Mouse (Mus musculus) heart, embryonic 12.5 days (tissue): Measurements from ENCODE around the gene Gm14326. TPM values are rescaled to one million over a fixed set of nuclear protein-coding genes. Genes with fewer than 3 reads are reported as not detected.
"Not testable (repeated sequence)": the region's sequence is repeated elsewhere in the genome, so short reads cannot be mapped to it uniquely, and the experiment has no call there.

Experiments used
- ATAC-seq: fragments of 200-750 bp; cut with Nextera tagmentation; 2 replicates; pipeline ENCODE4 v1.8.0; 2017; ENCODE audit warnings: moderate TSS enrichment, moderate library complexity; ENCODE audit not compliant: insufficient number of reproducible peaks, low FRiP score
- H3K27ac ChIP-seq: fragments of 300-500 bp; sonication (generic); 2 replicates; pipeline ENCODE4 v1.5.1; 2016; ENCODE audit warnings: mild to moderate bottlenecking, moderate library complexity; ENCODE audit not compliant: poor library complexity, severe bottlenecking
- H3K27me3 ChIP-seq: fragments of 300-500 bp; sonication (generic); replicated peaks from 2 replicates; pipeline ENCODE4 v1.6.1; 2016; ENCODE audit warnings: mild to moderate bottlenecking, moderate library complexity
- H3K36me3 ChIP-seq: fragments of 300-500 bp; sonication (generic); 2 replicates; pipeline ENCODE4 v1.6.1; 2016; ENCODE audit warnings: mild to moderate bottlenecking, moderate library complexity
- H3K4me1 ChIP-seq: fragments of 300-500 bp; sonication (generic); replicated peaks from 2 replicates; pipeline ENCODE4 v1.6.1; 2016; ENCODE audit warnings: mild to moderate bottlenecking
- H3K4me2 ChIP-seq: fragments of 300-500 bp; sonication (generic); 2 replicates; pipeline ENCODE4 v1.6.1; 2016; ENCODE audit warnings: mild to moderate bottlenecking, moderate library complexity
- H3K4me3 ChIP-seq: fragments of 300-500 bp; sonication (generic); 2 replicates; pipeline ENCODE4 v1.5.1; 2016; ENCODE audit warnings: mild to moderate bottlenecking
- H3K9ac ChIP-seq: fragments of 300-500 bp; sonication (generic); 2 replicates; pipeline ENCODE4 v1.6.1; 2016; ENCODE audit warnings: mild to moderate bottlenecking, moderate library complexity
- H3K9me3 ChIP-seq: fragments of 300-500 bp; sonication (generic); replicated peaks from 2 replicates; pipeline ENCODE4 v1.6.1; 2016; ENCODE audit warnings: mild to moderate bottlenecking, moderate library complexity
- WGBS: fragments of 180-500 bp; shearing (Covaris S2); methylation state at CpG from one replicate; pipeline ENCODE4 v1.1.7; 2016; 5-methylcytosine and 5-hydroxymethylcytosine counted together
- polyA plus RNA-seq: library from polyadenylated mRNA; unstranded; fragments of >200 nt; fragmentation: Nextera tagmentation; extraction: Ambion mirVana; gene quantifications from 2 replicates; pipeline ENCODE4 v1.2.1, GENCODE M21; 2016

Gm14326 gene
- polyA plus RNA-seq = 17.2 and 19.0 TPM in 2 replicates

DNA sequence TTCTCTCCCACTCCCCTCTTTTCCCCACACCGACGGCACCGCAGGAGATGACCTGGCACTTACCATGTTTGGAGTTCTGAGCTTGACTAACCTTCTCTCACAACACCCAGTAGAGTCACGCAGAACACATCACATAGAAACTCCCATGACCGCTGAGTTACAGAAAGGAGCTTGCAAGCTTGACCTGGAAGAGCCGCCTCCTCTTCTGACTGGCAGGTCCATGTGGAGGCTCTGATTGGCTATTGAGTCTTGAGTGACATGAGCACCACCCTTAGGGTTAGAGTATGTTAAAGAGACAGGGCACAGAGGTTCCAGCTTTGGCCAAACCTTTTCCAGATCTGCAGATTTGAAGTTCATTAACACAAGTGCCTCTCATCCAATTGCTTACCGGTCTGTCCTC, at the start of gene Gm14326:
Gm14326 (minus strand) TSS at position 153 of the 400 bp plus-strand sequence.
- H3K9me3 ChIP-seq, ATAC-seq, H3K36me3 ChIP-seq, H3K27ac ChIP-seq, H3K27me3 ChIP-seq, H3K4me1 ChIP-seq: not testable (repeated sequence)
- H3K4me3 ChIP-seq = peak within 1 kb of the TSS; percentile 62
- H3K4me2 ChIP-seq = peak within 1 kb of the TSS; percentile 61
- WGBS = 0% methylated on average over 4 of the region's 7 CpGs
- peak within 1 kb of the TSS; percentile 72 for H3K9ac ChIP-seq

DNA sequence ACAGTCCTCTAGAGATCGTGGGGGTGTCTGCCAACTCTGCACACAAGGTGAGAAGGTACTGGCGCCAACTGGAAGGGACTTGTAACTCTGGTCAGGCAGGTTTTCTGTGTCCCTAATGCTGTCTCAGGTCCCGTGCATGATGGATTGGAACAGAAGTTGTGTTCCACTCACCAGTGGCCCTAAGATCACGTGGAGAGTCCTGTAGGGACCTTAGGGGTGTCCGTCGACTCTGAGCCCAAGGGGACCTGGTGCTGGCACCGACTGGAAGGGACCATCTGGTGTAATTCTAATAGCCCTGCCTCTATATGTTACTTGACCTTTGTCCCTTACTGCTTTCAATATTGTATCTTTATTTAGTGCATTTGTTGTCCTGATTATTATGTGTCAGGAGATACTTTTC, 17.7 kb upstream of the Gm14326 start:
- not testable (repeated sequence) for H3K4me3 ChIP-seq, H3K27me3 ChIP-seq, H3K9me3 ChIP-seq, H3K27ac ChIP-seq, H3K9ac ChIP-seq, ATAC-seq, H3K4me2 ChIP-seq, H3K4me1 ChIP-seq, H3K36me3 ChIP-seq
- WGBS = 58% methylated on average over 7 of the region's 7 CpGs

DNA sequence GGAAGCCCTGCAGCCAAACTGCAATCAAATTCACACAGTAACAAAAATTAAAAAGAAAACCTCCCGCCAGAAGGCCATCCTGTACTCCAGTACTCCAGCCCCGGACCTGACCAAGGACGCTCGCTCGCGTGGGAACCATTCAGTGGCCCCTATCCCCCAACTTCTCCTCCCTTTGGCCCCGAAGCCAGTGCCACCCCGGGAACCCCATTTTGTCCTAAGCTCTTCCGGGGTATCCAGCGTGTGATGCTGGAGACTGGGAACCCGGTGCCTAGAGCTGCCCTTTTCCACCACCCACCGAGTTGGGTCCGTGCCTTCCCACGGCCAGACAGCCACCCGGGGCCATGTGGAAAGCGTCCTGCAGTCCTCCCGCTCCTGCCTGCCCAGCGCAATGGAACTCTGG, 363 bp downstream of the Gm14326 start:
- WGBS = under 1% methylated on average over 17 of the region's 18 CpGs
- not testable (repeated sequence) for H3K36me3 ChIP-seq, H3K27ac ChIP-seq, ATAC-seq, H3K4me1 ChIP-seq, H3K27me3 ChIP-seq, H3K9me3 ChIP-seq
- Histone ChIP-seq H3K4me3 (peak overlapping the region; percentile 62), H3K4me2 (peak overlapping the region; percentile 61), H3K9ac (peak overlapping the region; percentile 72)

DNA sequence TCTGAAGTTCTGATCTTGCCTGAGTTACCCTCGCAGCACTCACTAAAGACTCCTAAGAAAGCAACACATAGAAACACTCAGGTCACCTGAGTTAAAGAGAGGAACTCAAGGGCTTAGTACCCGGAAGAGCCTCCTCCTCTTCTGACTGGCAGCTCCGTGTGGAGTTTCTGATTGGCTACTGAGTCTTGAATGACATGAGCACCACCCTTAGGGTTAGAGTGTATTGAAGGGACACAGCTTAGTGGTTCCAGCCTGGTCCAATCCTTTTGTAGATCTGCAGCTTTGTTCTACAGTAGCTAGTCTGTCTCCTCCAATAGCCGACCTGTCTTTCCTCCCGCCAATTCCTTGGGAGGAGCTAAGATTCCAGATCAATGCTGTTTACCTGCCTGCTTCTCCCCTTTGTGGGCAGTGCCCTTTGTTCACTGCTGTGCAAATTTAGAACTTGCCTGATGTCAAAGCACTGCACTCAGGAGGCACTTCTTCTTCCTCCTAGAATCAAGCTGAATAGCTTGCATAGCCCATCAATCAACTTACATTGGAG, 31.5 kb downstream of the Gm14326 start, which contains the start of gene Zfp972:
Zfp972 (minus strand) TSS at position 51 of the 541 bp plus-strand sequence.
- H3K4me3 ChIP-seq, ATAC-seq, H3K27ac ChIP-seq, H3K4me1 ChIP-seq, H3K4me2 ChIP-seq, H3K9ac ChIP-seq, H3K27me3 ChIP-seq, H3K36me3 ChIP-seq, H3K9me3 ChIP-seq: not testable (repeated sequence)
- WGBS = 49% methylated on average over 4 of the region's 5 CpGs

DNA sequence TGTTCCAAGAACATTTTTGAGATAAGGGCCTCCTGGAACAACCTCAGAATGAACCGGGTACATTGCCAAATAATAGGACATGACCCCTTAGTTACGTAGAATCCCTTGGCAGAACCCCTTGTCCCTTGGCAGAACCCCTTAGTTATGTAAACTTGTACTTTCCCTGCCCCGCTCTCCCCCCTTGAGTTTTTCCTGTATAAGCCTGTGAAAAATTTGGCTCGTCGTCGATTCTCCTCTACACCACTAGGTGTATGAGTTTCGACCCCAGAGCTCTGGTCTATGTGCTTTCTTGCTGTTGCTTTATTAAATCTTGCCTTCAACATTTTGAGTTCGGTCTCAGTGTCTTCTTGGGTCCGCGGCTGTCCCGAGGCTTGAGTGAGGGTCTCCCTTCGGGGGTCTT, 53.8 kb downstream of the Gm14326 start:
- not testable (repeated sequence) for H3K9ac ChIP-seq, H3K36me3 ChIP-seq, H3K4me1 ChIP-seq, ATAC-seq, H3K27me3 ChIP-seq, H3K9me3 ChIP-seq, H3K27ac ChIP-seq, H3K4me2 ChIP-seq, H3K4me3 ChIP-seq
- WGBS = no CpG with 5 or more reads among the region's 12 CpGs

DNA sequence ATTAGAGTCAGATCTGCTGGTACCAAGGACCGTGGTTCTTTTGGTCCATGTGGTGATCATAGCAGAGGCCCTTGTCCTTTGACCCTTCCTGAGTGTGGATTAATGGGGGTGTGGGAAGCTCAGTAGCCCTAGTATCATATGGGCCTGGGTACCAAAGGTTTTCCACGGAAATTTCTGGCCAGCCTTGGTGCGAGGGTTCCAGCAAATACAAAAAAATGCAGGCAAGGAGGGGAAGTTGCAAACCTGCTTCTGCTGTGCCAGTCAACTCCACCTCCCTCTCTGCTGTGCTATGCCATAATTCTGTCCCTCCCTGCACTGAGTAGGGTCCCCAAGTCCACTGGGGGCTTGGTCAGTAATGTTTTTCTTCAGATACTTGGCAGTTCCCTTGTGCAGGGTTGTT, 58.9 kb downstream of the Gm14326 start:
- 67% methylated on average over 2 of the region's 3 CpGs for WGBS
- not testable (repeated sequence) for H3K4me3 ChIP-seq, ATAC-seq, H3K27ac ChIP-seq, H3K4me2 ChIP-seq, H3K36me3 ChIP-seq, H3K27me3 ChIP-seq, H3K4me1 ChIP-seq, H3K9me3 ChIP-seq, H3K9ac ChIP-seq

DNA sequence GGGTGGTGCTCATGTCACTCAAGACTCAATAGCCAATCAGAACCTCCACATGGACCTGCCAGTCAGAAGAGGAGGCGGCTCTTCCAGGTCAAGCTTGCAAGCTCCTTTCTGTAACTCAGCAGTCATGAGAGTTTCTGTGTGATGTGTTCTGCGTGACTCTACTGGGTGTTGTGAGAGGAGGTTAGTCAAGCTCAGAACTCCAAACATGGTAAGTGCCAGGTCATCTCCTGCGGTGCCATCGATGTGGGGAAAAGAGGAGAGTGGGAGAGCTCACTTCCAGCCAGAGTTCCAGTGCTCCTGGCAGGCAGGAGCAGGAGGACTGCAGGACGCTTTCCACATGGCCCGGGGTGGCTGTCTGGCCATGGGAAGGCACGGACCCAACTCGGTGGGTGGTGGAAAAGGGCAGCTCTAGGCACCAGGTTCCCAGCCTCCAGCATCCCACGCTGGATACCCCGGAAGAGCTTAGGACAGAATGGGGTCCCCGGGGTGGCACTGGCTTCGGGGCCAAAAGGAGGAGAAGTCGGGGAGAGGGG, 60.0 kb downstream of the Gm14326 start, which contains the start of gene Gm14327:
Gm14327 (plus strand) TSS at position 51 of the 533 bp plus-strand sequence.
- Histone ChIP-seq H3K4me3 (peak within 1 kb of the TSS; percentile 42), H3K4me2 (peak within 1 kb of the TSS; percentile 29; the same call in 1 of the 2 replicates)
- H3K9ac ChIP-seq, H3K9me3 ChIP-seq, ATAC-seq, H3K36me3 ChIP-seq, H3K4me1 ChIP-seq, H3K27ac ChIP-seq, H3K27me3 ChIP-seq: not testable (repeated sequence)
- WGBS = 48% methylated on average over 11 of the region's 13 CpGs

DNA sequence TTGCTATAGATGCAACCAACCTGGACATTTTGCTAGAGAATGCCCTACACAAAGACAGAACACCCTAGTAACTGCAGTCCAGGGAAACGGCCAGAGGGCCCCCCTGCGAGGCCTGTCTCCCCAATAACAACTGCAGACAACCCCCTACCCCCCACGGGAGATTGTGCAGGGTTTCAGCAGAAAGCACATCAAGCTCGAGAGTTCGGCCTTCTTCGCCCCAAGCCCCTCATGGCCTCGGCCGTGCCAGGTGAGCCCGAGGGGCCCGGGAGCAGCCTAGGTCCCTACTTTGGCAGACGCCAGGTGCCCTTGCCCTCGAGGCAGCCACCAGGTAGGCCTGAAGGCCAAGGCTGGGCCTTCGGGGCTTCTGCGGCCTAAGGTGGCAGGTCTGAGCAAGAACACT, 69.4 kb downstream of the Gm14326 start:
- H3K4me3 ChIP-seq, ATAC-seq, H3K27me3 ChIP-seq, H3K9me3 ChIP-seq, H3K27ac ChIP-seq, H3K4me2 ChIP-seq, H3K4me1 ChIP-seq, H3K9ac ChIP-seq, H3K36me3 ChIP-seq: not testable (repeated sequence)
- 81% methylated on average over 14 of the region's 14 CpGs for WGBS

Other genes starting within 250 kb of the Gm14326 start
- 4.8 and 4.9 TPM in 2 replicates for gene Gm14322, start 198.0 kb downstream of the Gm14326 start, polyA plus RNA-seq
- gene Gm14325, start 117.0 kb downstream of the Gm14326 start, polyA plus RNA-seq = 34.3 and 35.8 TPM in 2 replicates
- 3.8 and 4.8 TPM in 2 replicates for gene Gm14327, start 60.2 kb downstream of the Gm14326 start, polyA plus RNA-seq
- gene Zfp972, start 31.7 kb downstream of the Gm14326 start, polyA plus RNA-seq = 0.33 TPM in 1 of 2 replicates, not detected in the other
- gene Zfp971, start 66.0 kb upstream of the Gm14326 start, polyA plus RNA-seq = 12.3 and 15.4 TPM in 2 replicates
- 12.2 and 14.4 TPM in 2 replicates for gene Zfp931, start 121.2 kb upstream of the Gm14326 start, polyA plus RNA-seq
- 10.1 TPM in 2 replicates for gene Phactr3, start 161.7 kb upstream of the Gm14326 start, polyA plus RNA-seq